Mouse (Mus musculus) embryonic stem cell, embryonic (primary cell): Measurements from ENCODE around the gene Flywch2.

Experiments used
- CTCF ChIA-PET, 4 experiments: fragments of 300-600 bp in 2 of 4; fragments of 350-600 bp in 2 of 4; sonication (Branson Sonifier 250); formaldehyde crosslinking; loops; one replicate each; lab custom pipeline; 2022; ENCODE audit warnings: inconsistent platforms in 2 of 4; lab: Charles Lee
- POLR2A ChIA-PET, 4 experiments: fragments of 300-600 bp in 2 of 4; fragments of 350-600 bp in 2 of 4; sonication (Branson Sonifier 250); formaldehyde crosslinking; loops; one replicate each; lab custom pipeline; 2022; ENCODE audit warnings: antibody characterized with exemption in 4 of 4, inconsistent platforms in 1 of 4; lab: Charles Lee

Gene Flywch2

GRCm38 (mm10) chr17:23776216-23776615 lies 9.7 kb downstream of the Flywch2 start:
- CTCF ChIA-PET: interaction anchor here in 3 of 4 experiments (0.5 to 3.1 kb wide), 7 partner anchors 27 to 431 kb away, joined by 3 to 24 read pairs (median 3); partner anchors contain the start of genes Prss32 (in 3 of the 3) and Prss41 (in 3 of the 3)
- POLR2A ChIA-PET: interaction anchor here in 3 of 4 experiments (0.6 to 16.9 kb wide), 11 partner anchors 12 to 826 kb away, joined by 3 to 205 read pairs (median 4); partner anchors contain the start of genes Elob (in 1 of the 3), Prss32 (in 1 of the 3) and Prss41 (in 1 of the 3)

GRCm38 (mm10) chr17:23774090-23774489 lies 11.8 kb downstream of the Flywch2 start:
- POLR2A ChIA-PET: interaction anchor here (0.6 to 16.9 kb wide), 19 partner anchors 10 to 768 kb away, joined by 3 to 205 read pairs (median 4); partner anchors contain the start of genes Prss32 (in 4 of the 4), Prss41 (in 4 of the 4), Flywch2 (in 2 of the 4) and Elob (in 1 of the 4)
- CTCF ChIA-PET: interaction anchor here (0.6 to 3.7 kb wide), 23 partner anchors 9 to 186 kb away, joined by 3 to 23 read pairs (median 4); partner anchors contain the start of genes Prss32 (in 4 of the 4) and Prss41 (in 4 of the 4)

GRCm38 (mm10) chr17:23773676-23774075 lies 12.2 kb downstream of the Flywch2 start:
- ChIA-PET CTCF (interaction anchor here (0.6 to 3.7 kb wide), 25 partner anchors 10 to 187 kb away, joined by 3 to 23 read pairs (median 4); partner anchors contain the start of genes Prss32 (in 4 of the 4), Prss41 (in 4 of the 4) and Prss33 (in 1 of the 4)), POLR2A (interaction anchor here (0.6 to 16.9 kb wide), 22 partner anchors 10 to 174 kb away, joined by 3 to 205 read pairs (median 3); partner anchors contain the start of genes Prss32 (in 4 of the 4), Prss41 (in 4 of the 4), Flywch2 (in 2 of the 4) and Elob (in 1 of the 4))

- POLR2A ChIA-PET: interaction anchor here in 3 of 4 experiments (0.8 to 16.9 kb wide), 8 partner anchors 10 to 78 kb away, joined by 3 to 205 read pairs (median 5); partner anchors contain the start of gene Elob (in 1 of the 3)
- CTCF ChIA-PET: interaction anchor here in 2 of 4 experiments (1.6 to 3.7 kb wide), 6 partner anchors 64 to 188 kb away, joined by 4 to 23 read pairs (median 8); partner anchors contain the start of genes Prss32 (in 2 of the 2), Prss41 (in 2 of the 2) and Prss33 (in 1 of the 2)
Measured at GRCm38 (mm10) chr17:23772219-23772556, 13.7 kb downstream of the Flywch2 start.

- ChIA-PET POLR2A (interaction anchor here in 3 of 4 experiments (0.8 to 16.9 kb wide), 11 partner anchors 14 to 58 kb away, joined by 3 to 205 read pairs (median 4); partner anchors contain the start of genes Elob (in 1 of the 3) and Flywch2 (in 1 of the 3)), CTCF (interaction anchor here in 3 of 4 experiments (0.5 to 3.7 kb wide), 4 partner anchors 23 to 75 kb away, joined by 3 to 23 read pairs (median 8); partner anchors contain the start of genes Prss32 (in 2 of the 3) and Prss41 (in 2 of the 3))
Measured at GRCm38 (mm10) chr17:23771284-23772218, 14.3 kb downstream of the Flywch2 start, which contains the start of gene Flywch1. Flywch1 (minus strand) TSS chr17:23771602.

- ChIA-PET POLR2A (interaction anchor here in 3 of 4 experiments (0.6 to 16.9 kb wide), 16 partner anchors 12 to 553 kb away, joined by 3 to 205 read pairs (median 3); partner anchors contain the start of genes Flywch2 (in 1 of the 3), Prss32 (in 1 of the 3) and Prss41 (in 1 of the 3)), CTCF (interaction anchor here in 2 of 4 experiments (0.5 to 2.0 kb wide), 3 partner anchors 22 to 76 kb away, joined by 3 to 13 read pairs (median 4); partner anchors contain the start of genes Prss32 (in 1 of the 2) and Prss41 (in 1 of the 2))
Measured at GRCm38 (mm10) chr17:23770896-23771283, 15.0 kb downstream of the Flywch2 start.

GRCm38 (mm10) chr17:23770493-23770892 lies 15.4 kb downstream of the Flywch2 start:
- ChIA-PET CTCF (interaction anchor here in 3 of 4 experiments (0.5 to 2.0 kb wide), 4 partner anchors 9 to 76 kb away, joined by 3 to 13 read pairs (median 4); partner anchors contain the start of genes Prss32 (in 1 of the 3) and Prss41 (in 1 of the 3)), POLR2A (interaction anchor here in 3 of 4 experiments (0.6 to 16.9 kb wide), 17 partner anchors 9 to 554 kb away, joined by 3 to 205 read pairs (median 3); partner anchors contain the start of genes Flywch2 (in 1 of the 3), Prss32 (in 1 of the 3) and Prss41 (in 1 of the 3))

- ChIA-PET CTCF (interaction anchor here in 3 of 4 experiments (0.6 to 2.3 kb wide), 7 partner anchors 14 to 488 kb away, joined by 3 to 11 read pairs (median 4); partner anchors contain the start of genes Ccnf (in 1 of the 3), Prss32 (in 1 of the 3) and Prss41 (in 1 of the 3)), POLR2A (interaction anchor here in 3 of 4 experiments (1.1 to 2.8 kb wide), 8 partner anchors 11 to 81 kb away, joined by 3 to 11 read pairs (median 4); partner anchors contain the start of genes Pkmyt1 (in 1 of the 3), Prss32 (in 1 of the 3) and Prss41 (in 1 of the 3))
Measured at GRCm38 (mm10) chr17:23762976-23763375, 22.9 kb downstream of the Flywch2 start.

GRCm38 (mm10) chr17:23761155-23761554 lies 24.7 kb downstream of the Flywch2 start:
- ChIA-PET CTCF (interaction anchor here (0.7 to 1.5 kb wide), 6 partner anchors 9 to 83 kb away, joined by 3 to 7 read pairs (median 4); partner anchors contain the start of genes Prss32 (in 2 of the 4) and Prss41 (in 1 of the 4)), POLR2A (interaction anchor here (0.6 to 1.5 kb wide), 7 partner anchors 9 to 806 kb away, joined by 3 to 4 read pairs (median 3); partner anchors contain the start of genes Kremen2 (in 1 of the 4) and Srrm2 (in 1 of the 4))

GRCm38 (mm10) chr17:23760231-23760630 lies 25.6 kb downstream of the Flywch2 start:
- ChIA-PET POLR2A (interaction anchor here in 1 of 4 experiments (1.9 to 2.0 kb wide), 2 partner anchors 18 to 31 kb away, joined by 7 to 9 read pairs; partner anchors contain the start of gene Srrm2), CTCF (no interaction called here)

- POLR2A ChIA-PET: interaction anchor here (0.5 to 3.2 kb wide), 28 partner anchors 9 to 909 kb away, joined by 3 to 20 read pairs (median 4); partner anchors contain the start of genes Paqr4 (in 2 of the 4), Elob (in 1 of the 4), Prss32 (in 1 of the 4) and Srrm2 (in 1 of the 4)
Measured at GRCm38 (mm10) chr17:23758801-23759200, 27.1 kb downstream of the Flywch2 start.

GRCm38 (mm10) chr17:23757581-23757980 lies 28.3 kb downstream of the Flywch2 start:
- POLR2A ChIA-PET: interaction anchor here in 3 of 4 experiments (0.7 to 3.2 kb wide), 13 partner anchors 8 to 69 kb away, joined by 3 to 20 read pairs (median 4); partner anchors contain the start of gene Flywch1 (in 1 of the 3)
- CTCF ChIA-PET: interaction anchor here in 3 of 4 experiments (0.7 to 2.4 kb wide), 6 partner anchors 9 to 93 kb away, joined by 3 to 12 read pairs (median 4); partner anchors contain the start of gene Kremen2 (in 2 of the 3)

More at GRCm38 (mm10) chr17:23758801-23759200, 27.1 kb downstream of the Flywch2 start:
- CTCF ChIA-PET: interaction anchor here (0.5 to 2.4 kb wide), 21 partner anchors 8 to 160 kb away, joined by 3 to 13 read pairs (median 4); partner anchors contain the start of genes Kremen2 (in 2 of the 4), Prss32 (in 2 of the 4), Prss41 (in 2 of the 4) and Elob (in 1 of the 4)

GRCm38 (mm10) chr17:23755689-23756088 lies 30.2 kb downstream of the Flywch2 start:
- POLR2A ChIA-PET: interaction anchor here in 1 of 4 experiments (0.6 to 0.7 kb wide), 3 partner anchors 32 to 701 kb away, joined by 3 to 5 read pairs (median 3); no protein-coding TSS in a partner anchor
- CTCF ChIA-PET: interaction anchor here in 2 of 4 experiments (0.6 to 1.6 kb wide), 3 partner anchors 11 to 205 kb away, joined by 3 to 11 read pairs (median 5); no protein-coding TSS in a partner anchor

GRCm38 (mm10) chr17:23749400-23750191 lies 36.3 kb downstream of the Flywch2 start:
- POLR2A ChIA-PET: interaction anchor here (0.6 to 15.7 kb wide), 21 partner anchors 8 to 97 kb away, joined by 3 to 197 read pairs (median 5); partner anchors contain the start of genes Pkmyt1 (in 2 of the 4), Prss32 (in 2 of the 4), Prss41 (in 2 of the 4) and 1520401A03Rik (in 1 of the 4)
- CTCF ChIA-PET: interaction anchor here (0.7 to 4.6 kb wide), 47 partner anchors 8 to 211 kb away, joined by 3 to 48 read pairs (median 4); partner anchors contain the start of genes Prss32 (in 3 of the 4), Prss41 (in 3 of the 4), Paqr4 (in 2 of the 4) and Bicdl2 (in 1 of the 4)
